14 mouse cellular contexts compared by ENCODE assay signal in the genomic region with DNA sequence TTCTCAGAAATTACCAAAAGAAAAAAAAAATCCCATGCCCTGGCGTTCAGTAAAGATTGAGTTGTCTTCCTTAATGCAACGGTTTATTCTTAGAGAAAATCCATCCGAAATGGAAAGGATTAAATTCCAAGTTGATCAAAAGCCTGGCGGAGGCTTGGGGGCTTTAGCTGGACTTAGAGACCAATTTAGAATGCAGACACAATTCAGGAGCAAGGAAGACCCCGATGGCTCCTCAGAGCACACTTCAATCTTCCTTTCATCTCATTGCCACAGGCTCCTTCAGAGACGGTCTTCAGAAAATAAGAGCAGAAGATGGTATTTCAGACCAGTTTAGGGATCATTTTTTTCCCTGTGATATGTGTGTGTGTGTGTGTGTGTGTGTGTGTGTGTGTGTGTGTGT.
"Had no signal": no experiment of that assay in that cellular context is flagged by ENCODE, and none has a peak within 500 bp of the region (broad histone marks: within the 10 kb centered on the region; RNA-seq: fewer than 3 reads in every experiment).

No protein-coding gene starts in this region.

- H3K27ac ChIP-seq: midbrain, embryonic 10.5 days; midbrain, embryonic 12.5 days; midbrain, embryonic 15.5 days; neural tube, embryonic 13.5 days; neural tube, embryonic 15.5 days had no signal

- DNase-seq: right cerebral cortex, adult 18-20 months; right cerebral cortex, postnatal 25 days; right cerebral cortex, postnatal 4 days; spleen, adult 18-20 months; thymus, adult 18-20 months; thymus, postnatal 14 days; thymus, postnatal 36 days had no signal

- H3K4me1 ChIP-seq: neural tube, embryonic 15.5 days had no signal

- H3K9ac ChIP-seq: lung, embryonic 14.5 days; midbrain, embryonic 12.5 days; midbrain, embryonic 15.5 days; neural tube, embryonic 13.5 days; neural tube, embryonic 15.5 days had no signal

- H3K27me3 ChIP-seq: midbrain, embryonic 12.5 days; midbrain, embryonic 15.5 days; neural tube, embryonic 13.5 days; neural tube, embryonic 15.5 days had no signal

- H3K4me3 ChIP-seq: midbrain, embryonic 10.5 days; midbrain, embryonic 12.5 days; midbrain, embryonic 15.5 days; myocyte; neural tube, embryonic 13.5 days; neural tube, embryonic 15.5 days had no signal

- H3K4me2 ChIP-seq: lung, embryonic 14.5 days; midbrain, embryonic 12.5 days; midbrain, embryonic 15.5 days; neural tube, embryonic 13.5 days; neural tube, embryonic 15.5 days had no signal

- H3K36me3 ChIP-seq: midbrain, embryonic 10.5 days; midbrain, embryonic 12.5 days; midbrain, embryonic 15.5 days; neural tube, embryonic 13.5 days; neural tube, embryonic 15.5 days had no signal

- H3K9me3 ChIP-seq: midbrain, embryonic 10.5 days; midbrain, embryonic 12.5 days; midbrain, embryonic 15.5 days; neural tube, embryonic 13.5 days; neural tube, embryonic 15.5 days had no signal

- ATAC-seq: midbrain, embryonic 15.5 days had no signal
